Mouse (Mus musculus) C2C12 (cell line): ENCODE measurements at regions not wholly inside any gene's neighbourhood (a gene's known extent, or its start where the extent isn't known, plus 50 kb on each side); places are given as distances from the start of the nearest gene placed in this dataset.
A peak's percentile ranks its signal among the peaks of the same experiment; 100 is the strongest.

Experiments used
- H3K27me3 ChIP-seq: one replicate; pipeline ENCODE4 v1.6.1; 2011; ENCODE audit not compliant: control insufficient read depth, insufficient read depth, insufficient read length
- H3K36me3 ChIP-seq: one replicate; pipeline ENCODE4 v1.6.1; 2011; ENCODE audit not compliant: control insufficient read depth, insufficient read depth
- H3K4me3 ChIP-seq: one replicate; pipeline ENCODE4 v1.5.1; 2011; ENCODE audit warnings: mild to moderate bottlenecking, control low read depth; ENCODE audit not compliant: poor library complexity, insufficient read depth, severe bottlenecking
- H3K79me2 ChIP-seq: one replicate; pipeline ENCODE4 v1.6.1; 2011; ENCODE audit not compliant: control insufficient read depth, insufficient read depth
- H3K79me3 ChIP-seq: one replicate; pipeline ENCODE4 v1.6.1; 2011; ENCODE audit warnings: low read depth, control low read depth
- H3ac ChIP-seq: one replicate; pipeline ENCODE3; 2011; ENCODE audit warnings: low read depth; ENCODE audit not compliant: control insufficient read depth, insufficient read length
- CEBPB ChIP-seq: IDR thresholded peaks from one replicate; pipeline ENCODE4 v1.6.1; 2011; ENCODE audit warnings: low read depth, mild to moderate bottlenecking, control low read depth, moderate library complexity
- CTCF ChIP-seq: IDR thresholded peaks from one replicate; pipeline ENCODE4 v1.5.1; 2011; ENCODE audit not compliant: control insufficient read depth, insufficient read depth, insufficient read length
- FOSL1 ChIP-seq: IDR thresholded peaks from one replicate; pipeline ENCODE4 v1.8.0; 2011; ENCODE audit warnings: mild to moderate bottlenecking, low read length; ENCODE audit not compliant: poor library complexity, insufficient read depth, severe bottlenecking
- MAX ChIP-seq: IDR thresholded peaks from one replicate; pipeline ENCODE4 v1.6.1; 2011; ENCODE audit warnings: mild to moderate bottlenecking, control low read depth
- MYOD1 ChIP-seq: IDR thresholded peaks from one replicate; pipeline ENCODE4 v1.6.1; 2011; ENCODE audit warnings: low read depth; ENCODE audit not compliant: control insufficient read depth, insufficient read length
- MYOG ChIP-seq: IDR thresholded peaks from one replicate; pipeline ENCODE4 v1.6.1; 2011; ENCODE audit not compliant: control insufficient read depth, insufficient read length; ENCODE audit errors: extremely low read depth
- USF1 ChIP-seq: IDR thresholded peaks from one replicate; pipeline ENCODE4 v1.6.1; 2011; ENCODE audit warnings: low read depth, mild to moderate bottlenecking, control low read depth, moderate library complexity

DNA sequence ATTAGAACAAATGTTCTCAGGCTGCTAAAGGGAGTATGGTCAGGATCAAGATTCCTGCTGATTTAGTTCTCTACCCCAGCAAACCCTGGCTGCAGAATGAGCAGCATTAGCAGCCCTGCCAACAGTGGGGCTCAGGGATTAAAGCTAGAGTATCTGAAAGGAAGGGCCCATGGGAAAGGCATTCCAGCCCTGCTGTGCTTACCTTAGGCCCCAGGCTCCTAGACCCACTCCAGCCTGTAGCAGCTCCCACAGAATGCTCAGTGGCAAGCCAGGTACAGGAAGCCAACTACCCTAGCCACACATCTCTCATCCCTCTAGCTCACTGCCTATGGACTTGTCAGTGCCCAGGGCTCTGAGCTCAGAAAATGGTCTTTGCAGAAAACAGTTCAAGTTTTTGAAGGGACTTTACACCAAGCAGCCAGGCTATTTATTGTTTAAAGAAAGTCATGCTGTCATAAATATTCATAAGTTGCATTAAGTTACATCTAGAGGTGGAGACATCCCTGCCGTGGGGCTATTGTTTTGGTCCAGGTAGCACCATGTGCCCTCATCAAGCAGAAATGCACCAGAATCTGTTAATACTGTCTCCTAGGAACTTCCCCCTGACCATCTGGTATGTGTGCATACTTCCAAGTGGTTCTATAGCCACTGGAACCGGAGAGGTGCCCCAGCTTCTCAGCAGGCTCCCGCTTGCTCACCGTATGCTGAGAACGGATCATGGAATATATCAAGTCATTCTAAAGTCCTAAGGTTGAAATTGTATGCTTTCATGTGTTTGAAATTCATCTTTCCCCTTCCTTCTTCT is 598.9 kb upstream of the Arpp21 start:
- Histone ChIP-seq H3ac (no peak overlapping the region), H3K36me3 (no peaks in the 10 kb centered on the region), H3K27me3 (no peaks in the 10 kb centered on the region), H3K79me2 (no peaks in the 10 kb centered on the region), H3K4me3 (no peak overlapping the region), H3K79me3 (no peaks in the 10 kb centered on the region)
- no peak for TF ChIP-seq MYOG
- TF ChIP-seq CEBPB, result no peak
- TF ChIP-seq USF1, result no peak
- no peak for TF ChIP-seq CTCF
- no peak for TF ChIP-seq MAX
- TF ChIP-seq FOSL1, result no peak
- no peak for TF ChIP-seq MYOD1

DNA sequence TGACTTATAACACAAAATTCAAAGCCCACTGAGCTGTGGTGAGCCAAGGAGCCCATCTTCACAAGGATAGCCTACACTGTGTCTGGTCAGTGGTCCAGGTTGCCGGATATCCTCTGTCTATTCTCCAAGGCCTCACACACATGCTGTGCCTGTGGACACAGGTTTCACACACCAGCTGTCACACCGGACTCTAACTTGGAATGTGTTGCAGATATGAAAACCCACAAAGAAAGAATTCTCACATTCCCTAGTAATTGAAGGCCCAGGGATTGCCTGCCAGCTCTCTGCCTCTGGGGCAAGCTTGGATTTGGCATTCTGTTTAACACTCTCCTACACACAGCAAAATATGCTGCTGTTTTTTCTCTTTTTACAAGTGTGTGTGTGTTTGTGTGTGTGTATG is 595.4 kb upstream of the Arpp21 start:
- H3K4me3 ChIP-seq, result no peak overlapping the region
- no peaks in the 10 kb centered on the region for H3K27me3 ChIP-seq
- TF ChIP-seq CEBPB (no peak), MAX (no peak), MYOG (no peak), FOSL1 (no peak), MYOD1 (no peak), CTCF (no peak), USF1 (no peak)
- no peaks in the 10 kb centered on the region for H3K79me2 ChIP-seq
- H3K36me3 ChIP-seq, result no peaks in the 10 kb centered on the region
- H3K79me3 ChIP-seq, result no peaks in the 10 kb centered on the region
- no peak overlapping the region for H3ac ChIP-seq

DNA sequence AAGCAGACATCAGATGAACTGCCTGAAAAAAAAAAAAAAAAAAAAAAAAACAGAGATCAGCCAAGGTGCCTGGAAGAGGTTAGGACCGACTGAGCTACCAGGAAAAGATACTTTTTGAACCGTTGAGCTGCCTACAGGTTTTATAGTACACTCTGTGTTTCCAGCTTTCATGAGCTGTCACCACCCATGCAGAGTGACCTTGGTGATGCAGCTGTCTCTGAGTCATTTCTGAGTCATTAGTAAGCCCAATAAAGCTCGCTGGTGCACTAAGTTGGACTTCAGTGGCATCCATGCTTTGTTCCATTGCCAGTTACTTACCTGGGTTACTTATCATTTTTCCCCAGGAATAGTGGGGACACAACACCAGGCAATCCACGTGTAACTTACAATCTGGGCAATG is 592.9 kb upstream of the Arpp21 start:
- H3K79me2 ChIP-seq, result no peaks in the 10 kb centered on the region
- H3ac ChIP-seq, result no peak overlapping the region
- TF ChIP-seq MAX (no peak), MYOD1 (peak; percentile 73)
- no peaks in the 10 kb centered on the region for H3K27me3 ChIP-seq
- H3K4me3 ChIP-seq, result no peak overlapping the region
- no peaks in the 10 kb centered on the region for H3K79me3 ChIP-seq
- H3K36me3 ChIP-seq, result no peaks in the 10 kb centered on the region

DNA sequence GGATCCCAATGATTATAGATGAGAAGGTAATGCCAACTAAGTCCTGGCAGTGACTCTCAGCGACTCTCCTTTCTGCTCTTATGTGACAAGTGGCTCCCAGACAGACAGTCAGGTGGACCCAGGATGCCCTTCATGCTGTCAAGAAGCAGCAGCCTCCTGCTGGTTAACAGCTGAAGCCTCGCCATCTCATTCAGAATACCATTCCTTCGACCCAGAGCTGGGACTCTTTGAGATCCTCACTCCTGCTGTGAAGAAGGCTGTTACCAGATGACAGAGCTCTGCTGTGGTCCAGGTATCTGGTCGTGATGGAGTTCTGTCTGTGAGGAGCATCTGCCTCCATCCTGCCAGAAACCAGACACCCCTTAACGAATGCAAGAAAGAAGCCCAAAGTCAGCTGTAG is 590.9 kb upstream of the Arpp21 start:
- TF ChIP-seq MAX (no peak), MYOG (no peak), CEBPB (no peak), FOSL1 (no peak)
- Histone ChIP-seq H3K27me3 (no peaks in the 10 kb centered on the region), H3K79me2 (no peaks in the 10 kb centered on the region), H3K79me3 (no peaks in the 10 kb centered on the region), H3K4me3 (no peak overlapping the region), H3K36me3 (no peaks in the 10 kb centered on the region), H3ac (no peak overlapping the region)

DNA sequence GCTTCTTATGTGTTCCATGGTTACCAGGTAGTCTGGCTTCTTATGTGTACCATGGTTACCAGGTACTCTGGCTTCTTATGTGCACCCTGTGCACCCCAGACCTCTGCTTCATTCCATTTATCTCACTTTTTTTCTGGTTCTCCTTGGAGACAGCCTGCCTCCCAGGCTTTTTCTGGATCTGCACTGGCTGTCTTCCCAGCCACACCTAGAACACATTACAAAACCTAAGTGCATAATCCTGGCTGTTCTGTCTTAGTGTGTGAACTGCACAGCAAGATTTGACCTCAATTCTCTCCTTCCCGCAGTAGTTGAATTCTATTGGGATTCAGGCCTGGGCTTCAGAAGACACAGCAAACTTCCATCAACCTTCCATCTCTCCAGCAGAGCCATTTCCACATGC is 586.2 kb upstream of the Arpp21 start:
- Histone ChIP-seq H3K79me2 (no peaks in the 10 kb centered on the region), H3K4me3 (no peak overlapping the region), H3K79me3 (no peaks in the 10 kb centered on the region)

DNA sequence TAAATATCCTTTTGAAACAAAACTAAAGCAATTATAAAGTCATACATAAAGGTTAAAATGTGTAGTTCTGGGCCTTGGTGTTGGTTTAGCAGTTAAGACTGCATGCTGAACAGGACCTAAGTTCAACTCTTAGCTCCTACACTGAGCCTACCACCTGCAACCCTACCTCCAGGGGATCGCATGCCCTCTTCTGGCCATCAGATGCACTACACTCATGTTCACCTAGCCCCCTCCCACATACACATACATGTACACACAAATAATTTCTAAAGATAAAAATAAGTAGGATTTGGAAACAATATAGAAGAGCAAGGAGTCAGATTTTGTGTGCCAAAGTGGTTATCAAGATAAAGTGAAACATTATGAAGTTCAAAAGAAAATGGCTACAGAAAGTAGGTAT is 576.2 kb upstream of the Arpp21 start:
- no peak overlapping the region for H3ac ChIP-seq
- H3K79me2 ChIP-seq, result no peaks in the 10 kb centered on the region
- H3K4me3 ChIP-seq, result no peak overlapping the region
- H3K27me3 ChIP-seq, result no peaks in the 10 kb centered on the region
- H3K36me3 ChIP-seq, result no peaks in the 10 kb centered on the region
- H3K79me3 ChIP-seq, result no peaks in the 10 kb centered on the region
- TF ChIP-seq MYOD1 (no peak), MYOG (no peak), CEBPB (no peak), CTCF (no peak), USF1 (no peak), MAX (no peak), FOSL1 (no peak)

More for the DNA sequence above, 586.2 kb upstream of the Arpp21 start:
- no peak for TF ChIP-seq USF1
- TF ChIP-seq CTCF, result no peak
- TF ChIP-seq MYOG, result no peak
- no peak for TF ChIP-seq CEBPB
- TF ChIP-seq MAX, result no peak
- TF ChIP-seq FOSL1, result no peak
- TF ChIP-seq MYOD1, result no peak
- Histone ChIP-seq H3K27me3 (no peaks in the 10 kb centered on the region), H3ac (no peak overlapping the region), H3K36me3 (no peaks in the 10 kb centered on the region)
